Mouse (Mus musculus): Measurements from ENCODE around the gene Vamp5. TPM values are rescaled to one million over a fixed set of nuclear protein-coding genes. Genes with fewer than 3 reads are reported as not detected.

Vamp5 gene
- polyA plus RNA-seq, 1 experiment from 2014 or later: 22.2 TPM

GRCm38 (mm10) chr6:72345633-72346032 is 34.6 kb downstream of the Vamp5 start:
- Histone ChIP-seq H3K9me3 (ENCODE audit: control insufficient read depth, low read length) (no peaks in the 10 kb centered on the region), H3K27me3 (ENCODE audit: control insufficient read depth, insufficient read depth, low read length) (no peaks in the 10 kb centered on the region), H3K4me3 (ENCODE audit: low read depth, low read length) (no peak overlapping the region), H3K27ac (replicated peaks) (no peak overlapping the region), H3K36me3 (ENCODE audit: control insufficient read depth, insufficient read depth, low read length) (peaks cover 6% of the 10 kb centered on the region; the same call in 1 of the 2 replicates), H3K4me1 (replicated peaks; ENCODE audit: control insufficient read depth, insufficient read depth) (no peaks in the 10 kb centered on the region; the same call in 1 of the 2 replicates), H3K9ac (ENCODE audit: low read length) (no peak overlapping the region), H3K4me2 (replicated peaks; ENCODE audit: low read depth) (peak overlapping the region; percentile 91)
- no peak for TF ChIP-seq CTCF (IDR thresholded peaks at IDR 0.05; ENCODE audit: low read depth)
- TF ChIP-seq EP300 (optimal IDR thresholded peaks at IDR 0.05): no peak
- DNase-seq (ENCODE audit: low spot score) (no peak), ATAC-seq (ENCODE audit: low FRiP score, low TSS enrichment) (no peak)
- 38% methylated on average over 6 of the region's 6 CpGs for WGBS

GRCm38 (mm10) chr6:72345074-72345567 is 35.1 kb downstream of the Vamp5 start, which contains the start of gene Usp39:
Gene Usp39, minus strand, starts transcription at chr6:72345184.
- Histone ChIP-seq H3K4me3 (ENCODE audit: low read depth, low read length) (peak within 1 kb of the TSS; percentile 79), H3K4me2 (replicated peaks; ENCODE audit: low read depth) (peak within 1 kb of the TSS; percentile 91), H3K36me3 (ENCODE audit: control insufficient read depth, insufficient read depth, low read length) (peaks cover under 1% of the 10 kb centered on the region; the same call in 1 of the 2 replicates), H3K9ac (ENCODE audit: low read length) (peak within 1 kb of the TSS; percentile 92), H3K9me3 (ENCODE audit: control insufficient read depth, low read length) (no peaks in the 10 kb centered on the region), H3K4me1 (replicated peaks; ENCODE audit: control insufficient read depth, insufficient read depth) (no peaks in the 10 kb centered on the region; the same call in 1 of the 2 replicates), H3K27me3 (ENCODE audit: control insufficient read depth, insufficient read depth, low read length) (no peaks in the 10 kb centered on the region), H3K27ac (replicated peaks) (peak within 1 kb of the TSS; percentile 65; the same call in 1 of the 2 replicates)
- ATAC-seq (ENCODE audit: low FRiP score, low TSS enrichment) (peak; percentile 87), DNase-seq (ENCODE audit: low spot score) (peak; percentile 91)
- TF ChIP-seq EP300 (optimal IDR thresholded peaks at IDR 0.05) (no peak), CTCF (IDR thresholded peaks at IDR 0.05; ENCODE audit: low read depth) (peak; percentile 39)
- 1% methylated on average over 30 of the region's 30 CpGs for WGBS

GRCm38 (mm10) chr6:72344396-72345073 is 35.7 kb downstream of the Vamp5 start:
- Histone ChIP-seq H3K9ac (ENCODE audit: low read length) (peak overlapping the region; percentile 92), H3K27ac (replicated peaks) (peak overlapping the region; percentile 65; the same call in 1 of the 2 replicates), H3K36me3 (ENCODE audit: control insufficient read depth, insufficient read depth, low read length) (no peaks in the 10 kb centered on the region), H3K9me3 (ENCODE audit: control insufficient read depth, low read length) (no peaks in the 10 kb centered on the region), H3K4me3 (ENCODE audit: low read depth, low read length) (peak overlapping the region; percentile 79), H3K4me1 (replicated peaks; ENCODE audit: control insufficient read depth, insufficient read depth) (no peaks in the 10 kb centered on the region; the same call in 1 of the 2 replicates), H3K27me3 (ENCODE audit: control insufficient read depth, insufficient read depth, low read length) (no peaks in the 10 kb centered on the region), H3K4me2 (replicated peaks; ENCODE audit: low read depth) (peak overlapping the region; percentile 91)
- DNase-seq (ENCODE audit: low spot score) (no peak), ATAC-seq (ENCODE audit: low FRiP score, low TSS enrichment) (no peak; the same call in 1 of the 2 replicates)
- TF ChIP-seq CTCF (IDR thresholded peaks at IDR 0.05; ENCODE audit: low read depth) (no peak), EP300 (optimal IDR thresholded peaks at IDR 0.05) (no peak)
- WGBS: under 1% methylated on average over 42 of the region's 42 CpGs

- no peak overlapping the region for H3K4me2 ChIP-seq (replicated peaks; ENCODE audit: low read depth)
- TF ChIP-seq CTCF (IDR thresholded peaks at IDR 0.05; ENCODE audit: low read depth): no peak
- TF ChIP-seq EP300 (optimal IDR thresholded peaks at IDR 0.05): no peak
- no peak for DNase-seq (ENCODE audit: low spot score)
- no peak for ATAC-seq (ENCODE audit: low FRiP score, low TSS enrichment)
- H3K27ac ChIP-seq (replicated peaks): no peak overlapping the region
- peaks cover 10% of the 10 kb centered on the region; the same call in 1 of the 2 replicates for H3K36me3 ChIP-seq (ENCODE audit: control insufficient read depth, insufficient read depth, low read length)
- WGBS: 58% methylated on average over 2 of the region's 2 CpGs
- H3K9me3 ChIP-seq (ENCODE audit: control insufficient read depth, low read length): no peaks in the 10 kb centered on the region
- H3K4me1 ChIP-seq (replicated peaks; ENCODE audit: control insufficient read depth, insufficient read depth): no peaks in the 10 kb centered on the region
- H3K9ac ChIP-seq (ENCODE audit: low read length): no peak overlapping the region
- H3K4me3 ChIP-seq (ENCODE audit: low read depth, low read length): no peak overlapping the region
- H3K27me3 ChIP-seq (ENCODE audit: control insufficient read depth, insufficient read depth, low read length): no peaks in the 10 kb centered on the region
Measured at GRCm38 (mm10) chr6:72340481-72340880, 39.8 kb downstream of the Vamp5 start.

GRCm38 (mm10) chr6:72333111-72333510 is 47.2 kb downstream of the Vamp5 start:
- WGBS: 72% methylated on average over 5 of the region's 5 CpGs
- peaks cover 17% of the 10 kb centered on the region for H3K36me3 ChIP-seq (ENCODE audit: control insufficient read depth, insufficient read depth, low read length)
- no peak for ATAC-seq (ENCODE audit: low FRiP score, low TSS enrichment)

GRCm38 (mm10) chr6:72330133-72330532 is 50.1 kb downstream of the Vamp5 start:
- Histone ChIP-seq H3K36me3 (ENCODE audit: control insufficient read depth, insufficient read depth, low read length) (peaks cover 14% of the 10 kb centered on the region), H3K9ac (ENCODE audit: low read length) (no peak overlapping the region), H3K4me1 (replicated peaks; ENCODE audit: control insufficient read depth, insufficient read depth) (no peaks in the 10 kb centered on the region), H3K4me3 (ENCODE audit: low read depth, low read length) (no peak overlapping the region), H3K27ac (replicated peaks) (no peak overlapping the region), H3K4me2 (replicated peaks; ENCODE audit: low read depth) (no peak overlapping the region), H3K27me3 (ENCODE audit: control insufficient read depth, insufficient read depth, low read length) (no peaks in the 10 kb centered on the region), H3K9me3 (ENCODE audit: control insufficient read depth, low read length) (no peaks in the 10 kb centered on the region)
- no peak for DNase-seq (ENCODE audit: low spot score)
- TF ChIP-seq EP300 (optimal IDR thresholded peaks at IDR 0.05) (no peak), CTCF (IDR thresholded peaks at IDR 0.05; ENCODE audit: low read depth) (no peak)
- ATAC-seq (ENCODE audit: low FRiP score, low TSS enrichment): no peak
- 88% methylated on average over 4 of the region's 4 CpGs for WGBS

More at GRCm38 (mm10) chr6:72333111-72333510, 47.2 kb downstream of the Vamp5 start:
- DNase-seq (ENCODE audit: low spot score): no peak
- Histone ChIP-seq H3K27ac (replicated peaks) (no peak overlapping the region), H3K27me3 (ENCODE audit: control insufficient read depth, insufficient read depth, low read length) (no peaks in the 10 kb centered on the region), H3K4me2 (replicated peaks; ENCODE audit: low read depth) (no peak overlapping the region), H3K4me3 (ENCODE audit: low read depth, low read length) (no peak overlapping the region), H3K4me1 (replicated peaks; ENCODE audit: control insufficient read depth, insufficient read depth) (no peaks in the 10 kb centered on the region), H3K9ac (ENCODE audit: low read length) (no peak overlapping the region), H3K9me3 (ENCODE audit: control insufficient read depth, low read length) (no peaks in the 10 kb centered on the region)
- no peak for TF ChIP-seq EP300 (optimal IDR thresholded peaks at IDR 0.05)
- TF ChIP-seq CTCF (IDR thresholded peaks at IDR 0.05; ENCODE audit: low read depth): no peak
